Mouse (Mus musculus) myocyte (in vitro differentiated cells): ENCODE results near the gene Podn. TPM values are rescaled to one million over a fixed set of nuclear protein-coding genes. Genes with fewer than 3 reads are reported as not detected.

Experiments
- H3K27me3 ChIP-seq: one replicate; pipeline ENCODE4 v1.6.1; 2011; ENCODE audit not compliant: control insufficient read depth, insufficient read depth, insufficient read length
- H3K36me3 ChIP-seq: one replicate; pipeline ENCODE4 v1.6.1; 2011; ENCODE audit not compliant: control insufficient read depth, insufficient read depth
- H3K4me2 ChIP-seq: one replicate; pipeline ENCODE4 v1.6.1; 2011; ENCODE audit warnings: low read depth, control low read depth
- H3K4me3 ChIP-seq: one replicate; pipeline ENCODE4 v1.5.1; 2011; ENCODE audit warnings: mild to moderate bottlenecking, control low read depth, moderate library complexity
- H3K79me2 ChIP-seq: one replicate; pipeline ENCODE4 v1.6.1; 2011; ENCODE audit not compliant: control insufficient read depth, insufficient read depth
- H3ac ChIP-seq: one replicate; pipeline ENCODE4 v1.6.1; 2011; ENCODE audit not compliant: control insufficient read depth, insufficient read length
- CEBPB ChIP-seq: IDR thresholded peaks from 2 replicates; pipeline ENCODE4 v1.6.1; 2011; ENCODE audit warnings: mild to moderate bottlenecking, moderate library complexity; ENCODE audit not compliant: poor library complexity, insufficient read depth, severe bottlenecking
- E2F4 ChIP-seq: IDR thresholded peaks from one replicate; pipeline ENCODE4 v1.6.1; 2011; ENCODE audit warnings: mild to moderate bottlenecking, control low read depth, moderate library complexity; ENCODE audit not compliant: insufficient read depth
- MAX ChIP-seq: IDR thresholded peaks from one replicate; pipeline ENCODE4 v1.6.1; 2011; ENCODE audit warnings: low read depth, mild to moderate bottlenecking, control low read depth
- MYOD1 ChIP-seq, 3 experiments: IDR thresholded peaks; one replicate each; pipeline ENCODE4 v1.6.1; 2011; ENCODE audit warnings: control low read depth in 2 of 3, low read depth in 2 of 3, mild to moderate bottlenecking in 2 of 3, moderate library complexity in 1 of 3; ENCODE audit not compliant: insufficient read length in 2 of 3, control insufficient read depth in 1 of 3
- MYOG ChIP-seq, 3 experiments: IDR thresholded peaks; one replicate each; pipeline ENCODE4 v1.6.1; 2011; ENCODE audit warnings: control low read depth in 2 of 3, low read depth in 2 of 3, mild to moderate bottlenecking in 2 of 3; ENCODE audit not compliant: insufficient read length in 2 of 3, control insufficient read depth in 1 of 3, insufficient read depth in 1 of 3
- POLR2A ChIP-seq: IDR thresholded peaks from one replicate; pipeline ENCODE4 v1.6.1; 2011; ENCODE audit warnings: low read depth, mild to moderate bottlenecking, control low read depth, moderate library complexity; ENCODE audit not compliant: insufficient read length
- POLR2AphosphoS2 ChIP-seq: IDR thresholded peaks from one replicate; pipeline ENCODE4 v1.6.1; 2011; ENCODE audit warnings: low read depth, control low read depth; ENCODE audit not compliant: insufficient read length
- REST ChIP-seq: IDR thresholded peaks from one replicate; pipeline ENCODE4 v1.6.1; 2011; ENCODE audit warnings: mild to moderate bottlenecking, control low read depth, moderate library complexity; ENCODE audit not compliant: insufficient read depth, insufficient read length
- SRF ChIP-seq: IDR thresholded peaks from one replicate; pipeline ENCODE4 v1.6.1; 2011; ENCODE audit warnings: low read depth; ENCODE audit not compliant: control insufficient read depth, insufficient read length
- TCF12 ChIP-seq: IDR thresholded peaks from one replicate; pipeline ENCODE4 v1.6.1; 2011; ENCODE audit warnings: mild to moderate bottlenecking, control low read depth; ENCODE audit not compliant: poor library complexity, insufficient read depth, severe bottlenecking
- TCF3 ChIP-seq: IDR thresholded peaks from one replicate; pipeline ENCODE4 v1.6.1; 2011; ENCODE audit warnings: low read depth, control low read depth; ENCODE audit not compliant: insufficient read length
- USF1 ChIP-seq: IDR thresholded peaks from one replicate; pipeline ENCODE4 v1.6.1; 2011; ENCODE audit warnings: low read depth, mild to moderate bottlenecking, control low read depth, moderate library complexity
- polyA plus RNA-seq: library from polyadenylated mRNA; unstranded; fragments of >200 nt; fragmentation: generic; extraction: Trizol; gene quantifications from one replicate; pipeline ENCODE4 v1.2.1, GENCODE M21; 2012; ENCODE audit warnings: missing spikeins

The Podn gene
- polyA plus RNA-seq, 1 experiment: 0.10 TPM

DNA sequence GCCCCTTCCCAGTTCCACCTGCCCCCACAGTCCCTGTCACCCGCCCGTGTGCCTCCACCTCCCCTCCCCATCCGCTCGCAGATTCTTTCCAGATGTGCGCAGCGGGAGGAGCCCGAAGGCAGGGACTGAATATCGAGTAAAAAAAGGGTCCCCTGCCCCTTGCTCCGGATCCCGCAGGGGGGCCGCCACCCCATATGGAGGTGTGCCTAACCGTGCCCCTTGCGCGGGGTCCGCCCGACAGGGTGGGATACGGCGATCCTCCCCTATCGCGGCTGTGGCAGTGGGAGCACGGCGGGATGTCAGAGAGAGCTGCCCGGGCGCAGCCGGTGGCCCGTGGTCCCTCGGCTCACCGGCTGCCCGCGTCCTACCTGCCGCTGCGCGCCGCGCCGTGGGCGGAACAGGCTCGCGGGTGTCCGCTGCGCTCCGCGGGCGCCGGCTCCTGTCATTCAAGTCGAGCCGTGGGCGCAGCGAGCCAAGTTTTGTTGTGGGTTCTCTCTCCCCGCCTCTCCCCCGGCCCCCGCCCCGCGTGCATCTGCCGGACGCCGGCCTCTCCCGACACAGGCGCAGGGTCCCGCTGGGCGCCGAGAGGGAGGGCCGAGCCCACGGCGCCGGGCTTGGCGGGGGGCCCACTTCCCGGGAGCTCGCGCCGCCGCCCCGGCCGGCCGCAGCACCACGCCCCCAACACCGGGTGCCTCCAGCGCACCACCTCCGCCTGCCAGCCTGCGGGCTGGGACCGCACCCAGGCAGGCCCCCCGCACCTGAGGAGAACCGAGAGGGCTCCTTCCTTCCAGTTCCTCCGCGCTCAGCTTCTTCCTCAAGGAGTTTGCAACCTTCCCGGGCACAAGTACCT, 64.5 kb downstream of the Podn start:
- H3K36me3 ChIP-seq: no peaks in the 10 kb centered on the region
- H3K79me2 ChIP-seq: no peaks in the 10 kb centered on the region
- peaks cover 32% of the 10 kb centered on the region for H3K27me3 ChIP-seq
- H3K4me3 ChIP-seq: no peak overlapping the region
- H3ac ChIP-seq: no peak overlapping the region
- TF ChIP-seq POLR2AphosphoS2 (no peak), MYOD1 (IDR thresholded peaks at IDR 0.05; ENCODE audit: control insufficient read depth in 1 of 3, insufficient read length in 2 of 3, low read depth in 2 of 3) (no peak), E2F4 (no peak), TCF12 (no peak), TCF3 (no peak), SRF (no peak), POLR2A (no peak), USF1 (no peak), MYOG (IDR thresholded peaks at IDR 0.05; ENCODE audit: control insufficient read depth in 1 of 3, insufficient read depth in 1 of 3, insufficient read length in 2 of 3, low read depth in 2 of 3) (no peak), MAX (no peak), REST (no peak), CEBPB (no peak)
- H3K4me2 ChIP-seq: peak overlapping the region; percentile 69

DNA sequence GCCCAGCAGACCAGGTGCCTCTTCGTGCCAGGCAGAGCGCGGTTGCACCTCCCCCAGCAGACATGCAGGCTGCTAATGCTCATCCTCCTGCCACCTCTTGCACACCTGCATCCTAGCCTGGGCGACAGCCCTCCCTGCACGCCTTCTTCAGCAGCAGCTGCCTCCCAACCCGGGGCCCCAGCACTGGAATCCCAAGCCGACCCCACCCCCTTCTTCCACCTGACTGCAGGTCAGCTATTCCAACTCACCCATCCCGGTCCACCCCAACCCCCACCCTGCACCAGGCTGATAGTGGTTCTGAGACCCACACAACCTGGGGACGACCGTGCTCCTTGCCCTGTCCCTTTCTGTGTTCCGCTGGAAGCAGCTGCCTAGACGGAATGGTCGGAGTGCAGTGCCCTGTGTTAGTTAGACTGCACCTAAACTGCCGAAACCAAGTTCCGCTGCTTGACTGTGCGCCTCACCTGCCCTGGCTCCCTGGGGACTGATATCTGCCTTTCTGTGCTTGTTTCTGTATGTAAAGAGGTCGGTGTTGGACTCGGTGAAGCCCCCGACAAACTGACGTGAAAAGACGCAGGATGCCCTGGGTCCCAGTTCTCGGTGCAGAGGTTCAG, 65.2 kb downstream of the Podn start:
- Histone ChIP-seq H3ac (no peak overlapping the region), H3K4me2 (peak overlapping the region; percentile 69), H3K36me3 (no peaks in the 10 kb centered on the region), H3K79me2 (no peaks in the 10 kb centered on the region), H3K4me3 (no peak overlapping the region), H3K27me3 (peaks cover 32% of the 10 kb centered on the region)
- no peak for TF ChIP-seq MAX
- no peak for TF ChIP-seq CEBPB
- no peak for TF ChIP-seq TCF3
- TF ChIP-seq USF1: no peak
- no peak for TF ChIP-seq SRF
- no peak for TF ChIP-seq REST
- TF ChIP-seq TCF12: no peak
- TF ChIP-seq POLR2A: no peak
- no peak for TF ChIP-seq E2F4
- TF ChIP-seq POLR2AphosphoS2: no peak
- no peak for TF ChIP-seq MYOG (IDR thresholded peaks at IDR 0.05; ENCODE audit: control insufficient read depth in 1 of 3, insufficient read depth in 1 of 3, insufficient read length in 2 of 3, low read depth in 2 of 3)
- no peak for TF ChIP-seq MYOD1 (IDR thresholded peaks at IDR 0.05; ENCODE audit: control insufficient read depth in 1 of 3, insufficient read length in 2 of 3, low read depth in 2 of 3)

- peaks cover 20% of the 10 kb centered on the region for H3K27me3 ChIP-seq
- no peak overlapping the region for H3K4me2 ChIP-seq
- H3K4me3 ChIP-seq: no peak overlapping the region
- TF ChIP-seq SRF (no peak), TCF12 (no peak), MAX (no peak), REST (no peak), MYOD1 (IDR thresholded peaks at IDR 0.05; ENCODE audit: control insufficient read depth in 1 of 3, insufficient read length in 2 of 3, low read depth in 2 of 3) (no peak), CEBPB (no peak), TCF3 (no peak), POLR2AphosphoS2 (no peak), POLR2A (no peak), MYOG (IDR thresholded peaks at IDR 0.05; ENCODE audit: control insufficient read depth in 1 of 3, insufficient read depth in 1 of 3, insufficient read length in 2 of 3, low read depth in 2 of 3) (no peak), E2F4 (no peak)
- no peaks in the 10 kb centered on the region for H3K36me3 ChIP-seq
- no peak overlapping the region for H3ac ChIP-seq
- no peaks in the 10 kb centered on the region for H3K79me2 ChIP-seq
These were observed 70.1 kb downstream of the Podn start for GRCm38 (mm10) chr4:108026193-108026592.

DNA sequence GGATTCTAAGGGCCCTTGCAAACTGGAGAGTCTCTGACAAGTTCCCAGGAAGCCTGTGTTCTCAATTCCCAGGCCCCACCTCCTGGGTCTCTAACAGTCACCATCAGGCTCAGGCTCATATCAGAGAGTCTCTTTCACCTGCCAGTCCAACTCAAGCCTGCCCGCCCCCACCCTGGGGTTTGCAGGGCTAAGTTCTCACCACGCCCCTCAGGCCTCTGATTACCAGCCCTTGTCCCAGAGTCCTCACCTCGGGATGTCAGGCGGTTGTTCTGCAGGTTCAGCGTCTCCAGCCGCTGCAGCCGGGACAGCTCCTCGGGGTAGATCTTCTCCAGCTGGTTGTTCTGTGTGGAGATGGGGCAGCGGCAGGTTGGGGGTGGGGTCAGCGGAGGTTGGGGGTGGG, 71.0 kb downstream of the Podn start:
- H3K27me3 ChIP-seq: peaks cover 11% of the 10 kb centered on the region
- no peak overlapping the region for H3K4me3 ChIP-seq
- H3K79me2 ChIP-seq: no peaks in the 10 kb centered on the region
- no peak overlapping the region for H3K4me2 ChIP-seq
- H3ac ChIP-seq: no peak overlapping the region
- no peaks in the 10 kb centered on the region for H3K36me3 ChIP-seq
- TF ChIP-seq E2F4 (no peak), TCF3 (no peak), MYOD1 (IDR thresholded peaks at IDR 0.05; ENCODE audit: control insufficient read depth in 1 of 3, insufficient read length in 2 of 3, low read depth in 2 of 3) (no peak), CEBPB (no peak), MAX (no peak), MYOG (IDR thresholded peaks at IDR 0.05; ENCODE audit: control insufficient read depth in 1 of 3, insufficient read depth in 1 of 3, insufficient read length in 2 of 3, low read depth in 2 of 3) (no peak), REST (no peak), POLR2A (no peak), POLR2AphosphoS2 (no peak)
